Mouse (Mus musculus): ENCODE results near the gene Ccdc122. TPM values are rescaled to one million over a fixed set of nuclear protein-coding genes. Genes with fewer than 3 reads are reported as not detected.

Gene Ccdc122
- polyA plus RNA-seq (2015; fragmentation: Illumina TruSeq; extraction: RNeasy Lipid Tissue Mini Kit (QIAGEN cat#74804); ENCODE audit: low read depth, low replicate concordance): 5.5 TPM

DNA sequence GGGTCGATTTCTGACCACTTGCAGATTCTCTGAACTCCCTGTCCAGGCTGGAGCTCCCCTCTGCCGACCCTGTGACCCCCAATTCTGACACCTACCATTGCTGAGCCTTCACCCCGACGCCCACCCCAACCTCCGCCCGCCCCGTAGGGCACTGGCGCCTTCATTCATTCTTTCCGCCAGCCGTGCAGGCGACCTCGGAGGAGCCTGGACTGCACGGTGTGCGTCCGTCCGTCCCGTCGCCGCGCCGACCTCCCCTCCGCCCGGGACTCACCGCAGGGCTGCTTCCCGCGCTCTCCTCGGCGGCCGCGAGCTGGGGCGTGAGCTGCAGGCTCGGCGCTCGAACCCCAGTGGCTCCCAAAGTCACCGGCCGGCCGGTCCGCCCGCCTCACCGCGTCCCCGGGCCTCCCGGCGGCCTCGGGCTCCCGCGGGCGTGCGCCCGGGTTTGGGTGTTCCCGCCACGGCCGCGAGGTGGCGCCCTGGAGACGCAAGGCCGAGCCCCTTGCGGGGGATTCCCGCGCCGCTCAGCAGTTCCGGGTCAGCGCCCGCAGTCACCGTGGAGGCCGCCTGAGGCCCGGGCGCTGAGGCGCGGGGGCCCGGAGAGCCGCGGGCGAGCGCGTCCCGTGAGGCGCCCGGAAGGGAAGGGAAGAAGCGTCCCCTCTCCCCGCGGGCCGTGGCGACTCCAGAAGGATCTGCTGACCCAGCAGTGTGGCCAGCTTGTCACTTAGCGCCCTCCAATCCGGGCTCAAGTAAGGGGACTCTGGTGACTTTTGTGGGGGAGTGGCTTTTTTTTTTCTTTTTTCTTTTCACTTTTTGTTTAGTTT lies at the start of gene Ccdc122, which contains the start of gene Lacc1:
Gene Ccdc122 (plus strand): TSS at position 547 of the 821 bp plus-strand sequence.
Gene Lacc1 (minus strand): TSS at position 679 of the 821 bp plus-strand sequence.

DNA sequence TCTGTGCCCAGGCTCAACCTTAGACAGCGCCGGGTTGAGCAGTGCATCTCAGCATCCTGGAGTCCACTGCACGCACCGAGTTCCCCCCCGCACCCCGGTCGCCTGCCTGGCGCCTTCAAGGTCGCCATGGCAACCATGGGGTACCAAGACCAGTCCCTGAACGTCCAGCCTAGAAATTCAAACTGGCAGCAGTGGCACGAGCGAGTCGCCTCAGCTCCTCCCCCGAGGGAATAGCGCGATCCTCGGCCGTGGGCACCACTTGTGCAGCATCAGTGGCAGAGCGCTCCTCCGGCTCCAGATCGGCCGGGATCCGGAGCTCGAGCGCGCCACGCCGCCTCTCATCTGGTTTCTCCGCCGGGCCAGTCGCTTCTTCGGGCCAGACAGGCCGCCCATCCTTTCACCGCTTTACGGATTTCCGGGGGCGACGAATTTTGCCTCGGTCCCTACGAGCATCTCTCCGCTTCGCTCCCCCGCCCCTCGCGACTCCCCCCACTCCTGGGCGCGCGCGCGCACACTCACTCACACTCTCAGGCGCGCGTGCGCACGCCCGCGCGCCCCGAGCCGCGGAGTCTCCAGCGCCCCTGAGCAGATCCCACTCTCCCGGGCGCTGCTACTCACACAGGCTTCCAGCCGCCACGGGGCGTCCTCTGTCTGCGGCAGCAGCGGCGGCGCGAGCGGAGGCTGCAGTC lies 119.8 kb downstream of the Ccdc122 start, which contains the start of gene Enox1:
Gene Enox1 (plus strand): TSS at position 542 of the 689 bp plus-strand sequence.

Other genes starting within 250 kb of the Ccdc122 start
- 4.3 TPM for gene Lacc1, start 132 bp downstream of the Ccdc122 start, polyA plus RNA-seq (2015; fragmentation: Illumina TruSeq; extraction: RNeasy Lipid Tissue Mini Kit (QIAGEN cat#74804); ENCODE audit: low read depth, low replicate concordance)
- 23.8 TPM for gene Enox1, start 120.0 kb downstream of the Ccdc122 start, polyA plus RNA-seq (2015; fragmentation: Illumina TruSeq; extraction: RNeasy Lipid Tissue Mini Kit (QIAGEN cat#74804); ENCODE audit: low read depth, low replicate concordance)